Mouse (Mus musculus) CH12.LX (cell line): ENCODE data around the gene Tcl1b1.
"Not testable (repeated sequence)": the region's sequence is repeated elsewhere in the genome, so short reads cannot be mapped to it uniquely, and the experiment has no call there.

Source experiments
- CTCF ChIP-seq, 2 experiments: IDR thresholded peaks in 1 of 2; conservative IDR thresholded peaks in 1 of 2; 2 replicates each; pipeline ENCODE4 v1.5.1; 2011 to 2012; ENCODE audit warnings: low read depth in 2 of 2, low read length in 2 of 2, improper control_type of control experiment in 1 of 2, inconsistent platforms in 1 of 2, mild to moderate bottlenecking in 1 of 2, moderate library complexity in 1 of 2
- EP300 ChIP-seq: IDR thresholded peaks from 2 replicates; pipeline ENCODE4 v1.6.1; 2011; ENCODE audit warnings: low read length, improper control_type of control experiment
- HCFC1 ChIP-seq: IDR thresholded peaks from 2 replicates; pipeline ENCODE4 v1.6.1; 2012; ENCODE audit warnings: low read depth, mild to moderate bottlenecking, inconsistent platforms, low read length, improper control_type of control experiment
- JUN ChIP-seq: IDR thresholded peaks from 2 replicates; pipeline ENCODE4 v1.6.1; 2011; ENCODE audit warnings: low read depth, mild to moderate bottlenecking, low read length, improper control_type of control experiment, moderate library complexity; ENCODE audit not compliant: insufficient read depth
- KAT2A ChIP-seq: IDR thresholded peaks from 2 replicates; pipeline ENCODE4 v1.6.1; 2012; ENCODE audit warnings: low read length, improper control_type of control experiment, inconsistent platforms; ENCODE audit not compliant: insufficient replicate concordance
- MXI1 ChIP-seq: IDR thresholded peaks from 2 replicates; pipeline ENCODE4 v1.6.1; 2011; ENCODE audit warnings: mild to moderate bottlenecking, low read depth, low read length, improper control_type of control experiment
- NRF1 ChIP-seq: IDR thresholded peaks from 2 replicates; pipeline ENCODE4 v1.6.1; 2014; ENCODE audit warnings: low read depth, mild to moderate bottlenecking, inconsistent platforms, low read length, improper control_type of control experiment, moderate library complexity
- POLR2A ChIP-seq: IDR thresholded peaks from 2 replicates; pipeline ENCODE4 v1.6.1; 2011; ENCODE audit warnings: low read depth, mild to moderate bottlenecking, improper control_type of control experiment, low read length
- POLR2AphosphoS2 ChIP-seq: IDR thresholded peaks from 2 replicates; pipeline ENCODE4 v1.6.1; 2011; ENCODE audit warnings: low read depth, low read length, improper control_type of control experiment
- SIN3A ChIP-seq: IDR thresholded peaks from 2 replicates; pipeline ENCODE4 v1.6.1; 2012; ENCODE audit warnings: low read length, improper control_type of control experiment, inconsistent platforms
- TBP ChIP-seq: conservative IDR thresholded peaks from 2 replicates; pipeline ENCODE4 v1.6.1; 2011; ENCODE audit warnings: low read depth, low read length, improper control_type of control experiment
- TCF12 ChIP-seq: IDR thresholded peaks from 2 replicates; pipeline ENCODE4 v1.6.1; 2014; ENCODE audit warnings: low read depth, mild to moderate bottlenecking, inconsistent platforms, low read length, improper control_type of control experiment
- USF1 ChIP-seq: IDR thresholded peaks from 2 replicates; pipeline ENCODE4 v1.6.1; 2014; ENCODE audit warnings: low read depth, mild to moderate bottlenecking, inconsistent platforms, low read length, improper control_type of control experiment

DNA sequence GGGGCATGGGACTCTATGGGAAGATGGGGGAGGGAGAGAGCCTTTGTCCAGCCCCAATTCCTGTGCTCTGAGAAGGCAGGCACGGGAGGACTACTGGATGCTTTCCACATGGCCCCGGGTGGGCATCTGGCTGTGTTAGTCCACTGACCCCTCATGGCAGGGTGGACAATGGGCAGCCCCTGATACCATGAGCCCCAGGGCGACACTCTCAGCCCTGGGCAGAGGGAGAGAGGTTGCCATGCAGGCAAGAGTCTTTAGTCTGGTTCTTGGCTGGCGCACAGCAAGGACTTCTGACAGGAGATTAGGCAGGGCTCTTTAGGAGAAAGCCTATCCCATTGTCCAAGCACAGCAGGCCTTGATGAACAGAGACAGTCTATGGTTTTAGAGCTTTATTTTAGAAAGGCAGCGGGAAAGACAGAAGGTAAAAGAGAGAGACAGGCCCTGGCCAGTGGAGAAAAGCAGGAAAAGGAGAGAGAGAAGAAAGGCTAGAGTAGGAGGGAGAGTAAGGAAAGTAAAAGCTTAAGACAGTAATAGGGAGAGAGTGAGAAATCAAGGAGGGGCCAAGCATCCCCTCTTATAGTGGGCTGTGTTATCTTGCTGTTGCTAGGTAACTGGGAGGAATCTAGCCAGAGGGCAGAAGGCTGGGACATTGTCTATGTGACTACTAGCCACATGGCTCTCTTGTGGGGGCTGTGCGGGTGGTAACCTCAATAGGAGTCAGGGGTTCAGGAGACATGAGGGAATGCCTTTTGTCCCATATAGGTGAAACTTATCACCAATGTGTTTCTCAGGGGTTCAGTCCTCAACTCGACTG, 40.4 kb downstream of the Tcl1b1 start:
- TF ChIP-seq SIN3A; HCFC1; MXI1; CTCF (conservative IDR thresholded peaks at IDR 0.05 in 1 of 2, IDR thresholded peaks at IDR 0.05 in 1 of 2; ENCODE audit: low read depth in 2 of 2, low read length in 2 of 2); POLR2A; USF1; KAT2A; NRF1; EP300; TCF12; POLR2AphosphoS2; JUN; TBP: not testable (repeated sequence)
